Mouse (Mus musculus): Measurements from ENCODE around the gene Pitx3. TPM values are rescaled to one million over a fixed set of nuclear protein-coding genes. Genes with fewer than 3 reads are reported as not detected.
"Not testable (repeated sequence)": the region's sequence is repeated elsewhere in the genome, so short reads cannot be mapped to it uniquely, and the experiment has no call there.

The Pitx3 gene
- not detected for total RNA-seq (2021)

DNA sequence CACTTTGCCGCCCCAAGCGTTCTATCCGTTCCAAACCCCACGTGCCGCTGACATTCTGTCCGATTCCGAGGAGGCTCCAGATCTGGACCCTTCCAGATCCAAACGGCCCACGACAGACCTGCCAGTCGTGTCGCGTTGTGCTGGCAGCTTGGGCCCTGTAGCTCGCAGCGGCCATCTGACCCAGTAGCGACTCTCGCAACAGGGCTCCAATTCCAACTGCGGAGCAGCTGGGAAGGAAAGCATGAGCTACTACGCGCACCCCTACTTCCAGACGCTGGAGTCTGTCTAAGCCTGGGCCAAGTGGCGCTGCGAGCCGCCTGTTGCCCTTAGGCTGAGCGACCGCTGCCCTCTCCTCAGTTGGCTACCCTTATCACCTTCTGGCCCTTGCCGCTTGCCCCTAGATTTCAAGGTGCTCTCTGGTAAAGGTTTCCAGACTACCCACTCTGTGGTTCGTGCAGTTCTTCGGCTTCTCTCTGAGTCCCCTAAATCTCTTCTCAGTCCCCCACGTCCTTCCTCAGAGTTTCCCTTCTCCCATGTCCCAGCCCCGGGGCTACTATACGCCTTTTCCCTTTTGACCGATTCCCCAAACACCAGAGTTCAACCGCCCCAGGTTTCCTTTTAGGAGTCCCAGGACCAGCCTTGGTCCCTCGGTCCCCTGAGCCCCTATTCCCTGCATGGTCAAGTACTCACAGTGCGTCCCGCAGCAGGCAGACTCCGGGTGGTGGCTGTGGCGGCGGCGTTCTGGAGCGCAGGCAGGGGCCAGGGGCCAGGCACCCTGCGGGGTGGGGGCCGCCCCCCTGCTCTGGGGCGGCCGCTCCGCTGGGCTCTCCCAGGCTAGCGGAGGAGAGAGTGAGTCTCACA, at the start of gene Pitx3:
Gene Pitx3 (minus strand): TSS at position 816 of the 861 bp plus-strand sequence.
- intact Hi-C loops (cut with DNase I), result no loop called here

GRCm38 (mm10) chr19:46187203-46187602, 39.1 kb upstream of the Pitx3 start:
- DNase-seq (ENCODE audit: low spot score in 2 of 2), result no peak
- intact Hi-C loops (cut with DNase I), result no loop called here

More for the DNA sequence above, at the start of gene Pitx3:
- DNase-seq (ENCODE audit: low spot score in 2 of 2), result no peak

- intact Hi-C loops (cut with DNase I), result no loop called here
Measured at GRCm38 (mm10) chr19:46186611-46187010, 38.5 kb upstream of the Pitx3 start.

DNA sequence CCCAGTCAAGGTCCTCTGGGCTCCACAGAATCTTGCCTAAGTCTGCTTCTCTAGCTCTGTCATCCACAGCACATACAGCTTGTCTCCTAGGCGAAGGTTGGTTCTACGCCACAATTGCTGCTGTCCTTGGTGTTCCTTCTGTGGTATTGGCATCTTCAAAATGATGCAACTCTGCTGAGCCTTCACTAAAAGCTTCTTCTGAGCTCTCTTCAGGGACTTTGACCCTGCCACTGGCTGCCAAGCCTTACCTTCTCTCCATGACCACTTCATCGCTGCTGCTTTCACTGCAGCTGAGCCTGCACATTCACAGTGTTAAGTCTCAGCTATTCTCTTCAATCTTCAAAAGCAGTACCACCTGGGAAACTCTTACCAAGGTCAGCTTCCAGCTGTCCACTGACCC, 34.1 kb upstream of the Pitx3 start:
- intact Hi-C loops (cut with DNase I), result no loop called here

More at GRCm38 (mm10) chr19:46186611-46187010, 38.5 kb upstream of the Pitx3 start:
- DNase-seq (ENCODE audit: low spot score in 2 of 2), result peak in 1 of 2 experiments; percentile 10

GRCm38 (mm10) chr19:46180274-46180673, 32.1 kb upstream of the Pitx3 start:
- intact Hi-C loops (cut with DNase I), result no loop called here
- no peak for DNase-seq (ENCODE audit: low spot score in 2 of 2)

More for the DNA sequence above, 34.1 kb upstream of the Pitx3 start:
- DNase-seq (ENCODE audit: low spot score in 2 of 2), result no peak

- intact Hi-C loops (cut with DNase I), result no loop called here
- DNase-seq (ENCODE audit: low spot score in 2 of 2), result no peak
Measured at GRCm38 (mm10) chr19:46177046-46177445, 28.9 kb upstream of the Pitx3 start.

DNA sequence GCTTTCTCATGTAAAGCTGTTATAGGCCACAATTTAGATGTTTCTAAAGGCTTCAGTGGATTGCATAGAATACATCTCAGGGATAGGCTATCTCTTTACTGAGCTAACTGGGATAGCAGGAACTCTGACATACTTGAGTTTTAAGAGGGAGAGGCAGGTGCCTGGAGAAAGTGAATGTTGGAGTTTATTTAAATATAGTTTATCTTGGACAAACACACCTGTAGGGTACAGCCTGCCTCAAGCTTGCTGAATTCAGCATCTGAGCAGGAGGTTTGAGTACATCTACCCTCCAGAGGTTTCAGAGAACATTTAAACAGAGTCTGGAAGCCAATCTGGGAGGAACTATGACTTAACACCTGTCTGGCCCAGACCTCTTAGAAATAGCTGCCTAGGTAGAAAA, 27.0 kb upstream of the Pitx3 start:
- no peak for DNase-seq (ENCODE audit: low spot score in 2 of 2)
- intact Hi-C loops (cut with DNase I), result no loop called here

GRCm38 (mm10) chr19:46172541-46172940, 24.4 kb upstream of the Pitx3 start:
- DNase-seq (ENCODE audit: low spot score in 2 of 2), result no peak

DNA sequence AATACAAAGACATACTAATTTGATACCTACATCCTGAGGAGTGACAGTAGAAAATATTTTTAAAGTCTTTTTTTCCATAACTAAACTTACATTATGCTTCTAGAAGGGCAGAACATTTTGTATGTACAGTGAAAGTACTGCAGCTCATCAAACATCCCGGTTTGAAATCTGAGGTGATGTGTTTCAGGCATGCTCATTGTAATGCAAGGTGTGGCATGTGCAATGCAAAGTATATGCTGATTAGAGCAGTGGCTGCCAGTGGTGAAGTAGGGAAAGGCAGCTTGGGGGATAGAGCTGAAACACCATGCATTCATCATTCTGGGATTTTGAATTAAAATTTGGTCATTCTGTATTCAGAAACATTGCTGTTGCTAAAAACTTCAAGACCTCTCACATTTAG, 21.8 kb upstream of the Pitx3 start:
- intact Hi-C loops (cut with DNase I), result no loop called here
- no peak for DNase-seq (ENCODE audit: low spot score in 2 of 2)

More at GRCm38 (mm10) chr19:46172541-46172940, 24.4 kb upstream of the Pitx3 start:
- intact Hi-C loops (cut with DNase I), result no loop called here

DNA sequence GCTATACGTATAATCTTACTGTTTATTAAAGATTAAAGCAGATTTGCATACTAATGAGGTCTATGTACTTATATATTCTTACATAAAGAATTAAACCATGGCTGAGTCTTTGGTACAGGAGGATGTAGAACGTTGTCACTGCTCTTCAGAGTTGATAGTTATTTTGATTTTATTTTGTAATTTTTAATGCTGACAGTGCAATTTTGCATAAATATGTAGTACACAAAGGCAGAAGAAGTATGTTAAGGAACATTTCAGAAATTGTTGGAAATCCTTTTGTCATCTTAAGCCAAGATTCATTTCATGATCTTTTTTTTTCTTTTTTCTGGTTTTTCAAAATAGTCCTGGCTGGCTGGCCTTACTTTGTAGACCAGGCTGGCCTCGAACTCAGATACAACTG, 21.3 kb upstream of the Pitx3 start:
- DNase-seq (ENCODE audit: low spot score in 2 of 2), result no peak
- intact Hi-C loops (cut with DNase I), result no loop called here

GRCm38 (mm10) chr19:46167169-46167568, 19.0 kb upstream of the Pitx3 start:
- DNase-seq (ENCODE audit: low spot score in 2 of 2); intact Hi-C loops (cut with DNase I): not testable (repeated sequence)

DNA sequence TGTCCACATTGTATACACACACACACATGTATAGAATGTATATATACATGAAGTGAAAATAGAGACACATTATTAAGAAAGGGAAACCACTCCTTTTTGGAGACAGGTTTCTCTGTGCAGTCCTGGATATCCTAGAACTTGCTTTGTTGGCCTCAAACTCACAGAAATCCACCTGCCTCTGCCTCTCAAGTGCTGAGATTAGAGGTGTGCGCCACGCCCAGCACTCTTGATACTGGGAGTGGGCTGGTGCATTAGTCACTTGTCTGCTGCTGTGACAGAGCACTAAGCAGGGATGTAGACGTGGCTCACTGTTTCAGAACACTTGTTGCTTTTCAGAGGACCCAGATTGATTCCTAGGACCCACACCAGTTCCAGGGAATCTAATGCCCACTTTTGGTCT, 17.8 kb upstream of the Pitx3 start:
- intact Hi-C loops (cut with DNase I), result no loop called here
- DNase-seq (ENCODE audit: low spot score in 2 of 2), result no peak

- peak; percentile 95 to 99 for DNase-seq (ENCODE audit: low spot score in 2 of 2)
- intact Hi-C loops (cut with DNase I), result no loop called here
Measured at GRCm38 (mm10) chr19:46152127-46152803, 4.1 kb upstream of the Pitx3 start, which contains the start of gene Gbf1. Gene Gbf1, plus strand, starts transcription at chr19:46152509.

DNA sequence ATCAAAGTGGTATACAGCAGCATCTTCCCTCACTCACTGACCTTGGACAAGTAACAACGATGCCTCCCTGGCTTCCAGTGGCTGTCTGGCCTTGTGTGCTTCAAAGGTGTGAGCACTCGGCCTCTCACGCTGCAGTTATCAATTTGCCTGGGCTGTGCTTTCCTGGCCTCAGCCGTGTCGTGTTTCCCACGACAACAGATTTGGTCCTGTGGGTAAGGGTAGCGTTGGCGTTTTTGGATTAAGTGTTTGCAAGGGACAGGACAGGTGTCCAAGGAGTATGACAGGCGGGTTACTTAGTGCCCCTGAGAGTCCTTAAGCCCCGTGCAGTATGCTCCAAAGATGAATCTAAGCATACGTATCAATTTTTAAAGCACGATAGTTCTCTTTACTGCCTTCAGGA, 965 bp upstream of the Pitx3 start:
- intact Hi-C loops (cut with DNase I), result no loop called here
- no peak for DNase-seq (ENCODE audit: low spot score in 2 of 2)

GRCm38 (mm10) chr19:46148372-46148760, 240 bp upstream of the Pitx3 start:
- DNase-seq (ENCODE audit: low spot score in 2 of 2), result peak; percentile 27 to 50

GRCm38 (mm10) chr19:46141091-46141490, 7.0 kb downstream of the Pitx3 start:
- no peak for DNase-seq (ENCODE audit: low spot score in 2 of 2)
- intact Hi-C loops (cut with DNase I), result no loop called here

More at GRCm38 (mm10) chr19:46148372-46148760, 240 bp upstream of the Pitx3 start:
- intact Hi-C loops (cut with DNase I), result no loop called here

GRCm38 (mm10) chr19:46140324-46140723, 7.8 kb downstream of the Pitx3 start:
- intact Hi-C loops (cut with DNase I), result no loop called here
- no peak for DNase-seq (ENCODE audit: low spot score in 2 of 2)

DNA sequence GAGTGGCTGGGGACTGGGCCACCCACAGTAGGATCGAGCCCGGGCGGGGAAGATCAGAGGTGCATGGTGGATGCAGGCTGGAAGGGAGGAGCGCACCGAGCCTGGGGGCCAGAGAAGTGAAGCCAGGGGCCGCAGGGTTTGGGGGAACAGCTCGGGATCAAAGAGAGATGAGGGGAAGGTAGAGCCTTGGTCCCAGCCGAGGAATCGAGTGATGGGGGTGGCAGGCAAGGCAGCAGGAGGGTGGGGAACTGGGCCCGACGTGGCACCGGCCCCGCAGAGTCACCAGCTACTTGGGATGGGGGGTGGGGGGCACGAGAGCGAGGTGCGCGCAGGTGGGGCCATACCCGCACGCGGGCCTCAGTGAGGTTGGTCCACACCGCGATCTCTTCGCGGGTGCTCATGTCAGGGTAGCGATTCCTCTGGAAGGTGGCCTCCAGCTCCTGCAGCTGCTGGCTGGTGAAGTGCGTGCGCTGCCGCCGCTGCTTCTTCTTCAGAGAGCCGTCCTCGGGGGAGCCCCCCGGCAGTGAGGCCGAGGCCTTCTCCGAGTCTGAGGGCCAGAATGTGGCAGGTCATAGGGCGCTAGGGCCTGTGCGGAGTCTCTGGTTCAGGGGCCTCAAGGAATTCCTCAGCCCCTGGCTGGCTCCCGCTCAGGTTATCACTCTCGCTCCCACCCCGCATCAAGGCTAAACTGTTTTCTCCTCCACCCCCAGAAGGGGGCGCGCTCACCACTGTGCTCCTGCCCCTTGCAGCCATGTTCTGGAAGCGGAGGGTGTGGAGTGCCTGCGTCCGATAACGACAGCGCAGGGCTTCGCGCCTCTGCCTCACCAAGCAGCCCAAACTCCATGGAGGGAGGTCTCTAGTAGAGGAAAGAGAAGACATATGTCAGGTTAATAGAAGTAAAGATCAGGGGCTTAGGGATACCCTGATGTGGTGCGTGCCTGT, 11.2 kb downstream of the Pitx3 start:
- intact Hi-C loops (cut with DNase I), result no loop called here
- DNase-seq (ENCODE audit: low spot score in 2 of 2), result peak; percentile 38 to 41

GRCm38 (mm10) chr19:46135789-46136638, 12.1 kb downstream of the Pitx3 start:
- peak; percentile 8 to 29 for DNase-seq (ENCODE audit: low spot score in 2 of 2)
- intact Hi-C loops (cut with DNase I), result loop anchor here (2.0 kb wide), 2 partner anchors 119 to 173 kb away; no protein-coding TSS in a partner anchor
